Mouse (Mus musculus) erythroblast, embryonic 14.5 days (primary cell): ENCODE data around the gene Snx3.

Experiments
- GATA1 ChIP-seq: IDR thresholded peaks from 2 replicates; pipeline ENCODE4 v1.6.1; 2012; ENCODE audit warnings: low read length, inconsistent platforms, mixed read lengths
- TAL1 ChIP-seq: IDR thresholded peaks from 3 replicates; pipeline ENCODE4 v1.6.1; 2012; ENCODE audit warnings: low read length, inconsistent platforms, mixed read lengths

GRCm38 (mm10) chr10:42579475-42580130 is 77.8 kb downstream of the Snx3 start:
- TF ChIP-seq TAL1 = no peak
- no peak for TF ChIP-seq GATA1
